Mouse (Mus musculus): ENCODE measurements around the gene Pabpc1l.

DNA sequence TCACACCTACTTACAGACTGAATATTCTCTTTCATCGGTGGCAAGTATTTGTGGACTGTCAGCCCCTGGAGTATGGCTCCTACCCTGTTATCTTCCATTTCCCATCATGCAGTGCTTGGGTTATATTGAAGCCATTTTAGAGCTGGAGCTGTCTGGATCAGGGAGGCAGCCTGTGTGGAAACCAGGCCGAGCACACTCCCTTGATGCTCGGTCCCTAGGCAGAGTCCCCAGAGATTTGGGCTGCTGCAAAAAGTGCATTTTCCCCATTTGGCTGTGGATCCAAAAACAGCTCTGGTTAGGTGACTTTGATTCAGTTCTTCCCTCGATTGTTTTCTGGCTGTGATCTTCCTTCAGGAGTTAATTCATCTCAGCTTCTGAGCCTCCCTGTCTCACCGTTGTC, 28.4 kb upstream of the Pabpc1l start:
- TF ChIP-seq POLR2A (IDR thresholded peaks at IDR 0.05; ENCODE audit: extremely low read depth, insufficient read depth, low read length), result no peak
- TF ChIP-seq CTCF (IDR thresholded peaks at IDR 0.05; ENCODE audit: extremely low read depth, insufficient read depth, low read length), result no peak
